Mouse (Mus musculus) embryonic fibroblast, embryonic 13.5 days (primary cell): Measurements from ENCODE around the gene Son. TPM values are rescaled to one million over a fixed set of nuclear protein-coding genes. Genes with fewer than 3 reads are reported as not detected.

ENCODE experiments used
- H3K27ac ChIP-seq: 2 replicates; pipeline ENCODE4 v1.5.1; 2012; ENCODE audit warnings: low read length, control low read depth, inconsistent platforms; ENCODE audit not compliant: insufficient read depth
- H3K4me1 ChIP-seq: 2 replicates; pipeline ENCODE4 v1.6.1; 2011; ENCODE audit warnings: low read length; ENCODE audit not compliant: control insufficient read depth, insufficient read depth
- H3K4me3 ChIP-seq: 2 replicates; pipeline ENCODE4 v1.5.1; 2011; ENCODE audit warnings: mild to moderate bottlenecking, control low read depth, low read length; ENCODE audit not compliant: insufficient read depth
- CTCF ChIP-seq: IDR thresholded peaks from 2 replicates; pipeline ENCODE4 v1.5.1; 2011; ENCODE audit warnings: mild to moderate bottlenecking, control low read depth, low read length, moderate library complexity, borderline replicate concordance; ENCODE audit not compliant: insufficient read depth
- POLR2A ChIP-seq: IDR thresholded peaks from 2 replicates; pipeline ENCODE4 v1.6.1; 2011; ENCODE audit warnings: low read depth, mild to moderate bottlenecking, control low read depth, low read length, moderate library complexity
- polyA plus RNA-seq: library from polyadenylated mRNA; stranded (reverse); fragments of >200 nt; gene quantifications from 2 replicates; pipeline ENCODE4 v1.2.4, GENCODE M21; 2011; ENCODE audit warnings: low read depth; ENCODE audit not compliant: missing spikeins, insufficient read length

Son gene
- polyA plus RNA-seq, 1 experiment = 242 TPM

GRCm38 (mm10) chr16:91680656-91681055, 33.4 kb downstream of the Son start:
- TF ChIP-seq POLR2A = no peak
- no peak for TF ChIP-seq CTCF
- Histone ChIP-seq H3K4me1 (no peaks in the 10 kb centered on the region), H3K27ac (no peak overlapping the region), H3K4me3 (no peak overlapping the region)

GRCm38 (mm10) chr16:91685526-91685925, 38.2 kb downstream of the Son start:
- Histone ChIP-seq H3K4me3 (no peak overlapping the region), H3K27ac (no peak overlapping the region), H3K4me1 (peaks cover 3% of the 10 kb centered on the region; the same call in 1 of the 2 replicates)
- TF ChIP-seq POLR2A (no peak), CTCF (no peak)

- Histone ChIP-seq H3K4me1 (peaks cover 3% of the 10 kb centered on the region; the same call in 1 of the 2 replicates), H3K4me3 (no peak overlapping the region), H3K27ac (no peak overlapping the region)
- TF ChIP-seq POLR2A = no peak
- no peak for TF ChIP-seq CTCF
Measured at GRCm38 (mm10) chr16:91686369-91686768, 39.1 kb downstream of the Son start.

- Histone ChIP-seq H3K4me3 (peak overlapping the region; percentile 63), H3K27ac (no peak overlapping the region)
- no peak for TF ChIP-seq CTCF
- no peak for TF ChIP-seq POLR2A
Measured at GRCm38 (mm10) chr16:91688023-91688618, 40.8 kb downstream of the Son start.

DNA sequence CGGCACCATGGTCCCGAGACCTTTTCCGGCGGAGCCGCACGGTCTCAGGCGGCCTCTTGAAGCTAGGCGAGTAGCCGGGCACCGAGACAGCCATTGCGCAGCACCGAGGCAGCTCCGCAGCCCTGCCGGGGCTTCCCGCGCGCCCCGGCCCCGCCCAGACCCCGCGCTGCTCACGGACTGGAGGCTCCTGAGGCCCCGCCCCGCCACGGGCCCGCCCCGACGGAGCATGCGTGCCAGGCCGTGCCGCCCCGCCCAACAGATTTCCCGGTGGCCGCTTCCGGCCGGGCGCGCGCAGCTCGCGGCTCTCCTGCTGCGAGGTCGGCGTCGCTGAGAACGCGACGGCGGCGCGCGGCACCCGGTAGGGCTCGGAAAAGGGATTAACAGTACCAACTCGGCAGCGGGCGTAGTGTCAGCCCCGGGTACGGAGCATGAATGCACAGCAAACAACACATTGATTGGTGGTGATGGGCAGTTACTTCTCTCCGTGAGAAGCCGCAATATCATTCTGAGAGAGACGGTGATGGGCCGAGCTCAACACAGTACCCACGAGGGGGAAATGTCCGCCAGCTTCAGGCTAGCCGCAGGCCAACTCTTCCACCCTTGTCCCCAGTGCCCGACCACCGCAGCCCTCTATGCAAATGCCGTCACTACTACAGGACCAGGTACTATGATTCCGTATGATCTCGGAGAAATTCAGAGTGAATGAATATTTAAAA, 41.5 kb downstream of the Son start, which contains the start of gene Donson:
Gene Donson (minus strand): TSS at position 152 of the 716 bp plus-strand sequence.
- Histone ChIP-seq H3K27ac (peak within 1 kb of the TSS; percentile 42; the same call in 1 of the 2 replicates), H3K4me1 (peaks cover 3% of the 10 kb centered on the region; the same call in 1 of the 2 replicates), H3K4me3 (peak within 1 kb of the TSS; percentile 63)
- TF ChIP-seq POLR2A (peak; percentile 76), CTCF (no peak)

More at GRCm38 (mm10) chr16:91688023-91688618, 40.8 kb downstream of the Son start:
- H3K4me1 ChIP-seq = peaks cover 3% of the 10 kb centered on the region; the same call in 1 of the 2 replicates

- H3K27ac ChIP-seq = no peak overlapping the region
- H3K4me3 ChIP-seq = no peak overlapping the region
- H3K4me1 ChIP-seq = peaks cover 3% of the 10 kb centered on the region; the same call in 1 of the 2 replicates
- TF ChIP-seq POLR2A = no peak
- TF ChIP-seq CTCF = no peak
Measured at GRCm38 (mm10) chr16:91689791-91690190, 42.5 kb downstream of the Son start.

DNA sequence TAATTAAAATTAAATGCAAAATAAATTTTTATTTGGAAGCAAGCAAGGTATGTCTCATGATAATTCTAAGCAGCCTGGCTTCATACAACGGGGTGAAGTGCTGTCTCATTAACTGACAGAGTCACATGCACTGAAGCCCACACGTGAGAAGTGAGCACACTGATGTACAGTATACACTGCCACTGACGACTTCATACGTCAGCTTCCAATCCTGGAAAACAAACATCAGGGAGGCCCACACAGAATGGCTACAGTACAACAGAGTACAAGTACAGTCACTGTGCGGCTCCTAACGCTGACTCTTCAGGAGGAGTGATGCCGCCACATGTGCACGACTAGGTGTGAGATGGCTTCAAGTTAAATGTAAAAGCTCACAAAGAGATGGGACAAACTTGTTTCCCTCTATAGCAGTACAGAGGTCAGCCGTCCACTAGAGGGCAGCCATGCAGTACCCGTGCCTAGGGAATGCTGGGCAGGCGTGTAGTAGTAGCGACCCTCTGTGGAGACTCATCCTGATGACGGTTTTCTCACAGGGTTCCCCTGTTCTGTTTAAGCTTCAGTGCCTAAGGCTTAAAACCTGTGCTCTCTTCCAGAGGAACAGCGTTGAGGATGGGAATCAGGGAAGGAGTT, 47.3 kb downstream of the Son start:
- H3K27ac ChIP-seq = no peak overlapping the region
- H3K4me3 ChIP-seq = no peak overlapping the region
- H3K4me1 ChIP-seq = peaks cover 3% of the 10 kb centered on the region; the same call in 1 of the 2 replicates
- TF ChIP-seq POLR2A (no peak), CTCF (peak; percentile 97)

- Histone ChIP-seq H3K4me1 (no peaks in the 10 kb centered on the region), H3K4me3 (no peak overlapping the region), H3K27ac (no peak overlapping the region)
- TF ChIP-seq POLR2A (no peak), CTCF (no peak)
Measured at GRCm38 (mm10) chr16:91695108-91695755, 47.9 kb downstream of the Son start.

GRCm38 (mm10) chr16:91698995-91699394, 51.7 kb downstream of the Son start:
- no peak overlapping the region for H3K4me3 ChIP-seq
- no peaks in the 10 kb centered on the region for H3K4me1 ChIP-seq
- TF ChIP-seq CTCF (no peak), POLR2A (no peak)
- no peak overlapping the region for H3K27ac ChIP-seq
